Mouse (Mus musculus): ENCODE measurements at regions not wholly inside any gene's neighbourhood (a gene's known extent, or its start where the extent isn't known, plus 50 kb on each side); places are given as distances from the start of the nearest gene placed in this dataset.
"Not testable (repeated sequence)": the region's sequence is repeated elsewhere in the genome, so short reads cannot be mapped to it uniquely, and the experiment has no call there.

GRCm38 (mm10) chr14:83861736-83862135 lies 581.6 kb upstream of the Pcdh17 start:
- DNase-seq (ENCODE audit: low spot score) (no peak), ATAC-seq (no peak)
- no peak overlapping the region for H3K4me3 ChIP-seq (ENCODE audit: low read length)
- no peak overlapping the region for H3K4me2 ChIP-seq (ENCODE audit: low read depth, low read length)
- 76% methylated on average over 1 of the region's 1 CpGs for WGBS
- no peaks in the 10 kb centered on the region for H3K9me3 ChIP-seq (ENCODE audit: low read length)
- H3K9ac ChIP-seq (replicated peaks; ENCODE audit: low read length): no peak overlapping the region
- TF ChIP-seq CTCF (IDR thresholded peaks at IDR 0.05; ENCODE audit: low read depth): no peak
- no peak overlapping the region for H3K27ac ChIP-seq
- no peaks in the 10 kb centered on the region for H3K27me3 ChIP-seq (ENCODE audit: insufficient read depth, low read length)
- H3K36me3 ChIP-seq (ENCODE audit: insufficient read depth, low read length): no peaks in the 10 kb centered on the region
- H3K4me1 ChIP-seq (ENCODE audit: insufficient read depth, low read length): no peaks in the 10 kb centered on the region

GRCm38 (mm10) chr14:83862653-83863052 lies 580.7 kb upstream of the Pcdh17 start:
- DNase-seq (ENCODE audit: low spot score) (no peak), ATAC-seq (no peak)
- Histone ChIP-seq H3K27ac (no peak overlapping the region), H3K36me3 (ENCODE audit: insufficient read depth, low read length) (no peaks in the 10 kb centered on the region), H3K4me1 (ENCODE audit: insufficient read depth, low read length) (no peaks in the 10 kb centered on the region), H3K9me3 (ENCODE audit: low read length) (no peaks in the 10 kb centered on the region), H3K4me2 (ENCODE audit: low read depth, low read length) (no peak overlapping the region), H3K4me3 (ENCODE audit: low read length) (no peak overlapping the region), H3K9ac (replicated peaks; ENCODE audit: low read length) (no peak overlapping the region), H3K27me3 (ENCODE audit: insufficient read depth, low read length) (no peaks in the 10 kb centered on the region)
- WGBS: 83% methylated on average over 2 of the region's 2 CpGs
- TF ChIP-seq CTCF (IDR thresholded peaks at IDR 0.05; ENCODE audit: low read depth): no peak

- Histone ChIP-seq H3K4me2 (ENCODE audit: low read depth, low read length) (no peak overlapping the region), H3K27ac (no peak overlapping the region), H3K4me1 (ENCODE audit: insufficient read depth, low read length) (no peaks in the 10 kb centered on the region), H3K9ac (replicated peaks; ENCODE audit: low read length) (no peak overlapping the region), H3K4me3 (ENCODE audit: low read length) (no peak overlapping the region), H3K9me3 (ENCODE audit: low read length) (no peaks in the 10 kb centered on the region), H3K36me3 (ENCODE audit: insufficient read depth, low read length) (no peaks in the 10 kb centered on the region), H3K27me3 (ENCODE audit: insufficient read depth, low read length) (no peaks in the 10 kb centered on the region)
- no peak for TF ChIP-seq CTCF (IDR thresholded peaks at IDR 0.05; ENCODE audit: low read depth)
- WGBS: 50% methylated on average over 2 of the region's 2 CpGs
- peak; percentile 36 for DNase-seq (ENCODE audit: low spot score)
- ATAC-seq: no peak
These were observed 557.0 kb upstream of the Pcdh17 start for GRCm38 (mm10) chr14:83886393-83886792.

GRCm38 (mm10) chr14:83900711-83901110 lies 542.7 kb upstream of the Pcdh17 start:
- H3K27me3 ChIP-seq (ENCODE audit: insufficient read depth, low read length); H3K9me3 ChIP-seq (ENCODE audit: low read length); ATAC-seq; H3K27ac ChIP-seq; H3K4me2 ChIP-seq (ENCODE audit: low read depth, low read length); H3K36me3 ChIP-seq (ENCODE audit: insufficient read depth, low read length); H3K4me3 ChIP-seq (ENCODE audit: low read length); H3K4me1 ChIP-seq (ENCODE audit: insufficient read depth, low read length); H3K9ac ChIP-seq (replicated peaks; ENCODE audit: low read length); DNase-seq (ENCODE audit: low spot score): not testable (repeated sequence)
- 71% methylated on average over 1 of the region's 1 CpGs for WGBS

- Histone ChIP-seq H3K4me1 (ENCODE audit: insufficient read depth, low read length) (no peaks in the 10 kb centered on the region), H3K4me3 (ENCODE audit: low read length) (no peak overlapping the region), H3K9me3 (ENCODE audit: low read length) (no peaks in the 10 kb centered on the region), H3K27ac (no peak overlapping the region), H3K27me3 (ENCODE audit: insufficient read depth, low read length) (no peaks in the 10 kb centered on the region), H3K36me3 (ENCODE audit: insufficient read depth, low read length) (no peaks in the 10 kb centered on the region), H3K9ac (replicated peaks; ENCODE audit: low read length) (no peak overlapping the region), H3K4me2 (ENCODE audit: low read depth, low read length) (no peak overlapping the region)
- WGBS: 86% methylated on average over 3 of the region's 3 CpGs
- no peak for DNase-seq (ENCODE audit: low spot score)
- no peak for ATAC-seq
- TF ChIP-seq CTCF (IDR thresholded peaks at IDR 0.05; ENCODE audit: low read depth): no peak
These were observed 500.3 kb upstream of the Pcdh17 start for GRCm38 (mm10) chr14:83943101-83943500.

- DNase-seq (ENCODE audit: low spot score) (peak; percentile 8), ATAC-seq (no peak)
- WGBS: 62% methylated on average over 3 of the region's 3 CpGs
- Histone ChIP-seq H3K4me2 (ENCODE audit: low read depth, low read length) (no peak overlapping the region), H3K9ac (replicated peaks; ENCODE audit: low read length) (no peak overlapping the region), H3K4me3 (ENCODE audit: low read length) (no peak overlapping the region), H3K27me3 (ENCODE audit: insufficient read depth, low read length) (no peaks in the 10 kb centered on the region), H3K9me3 (ENCODE audit: low read length) (no peaks in the 10 kb centered on the region), H3K27ac (no peak overlapping the region), H3K36me3 (ENCODE audit: insufficient read depth, low read length) (no peaks in the 10 kb centered on the region), H3K4me1 (ENCODE audit: insufficient read depth, low read length) (no peaks in the 10 kb centered on the region)
- TF ChIP-seq CTCF (IDR thresholded peaks at IDR 0.05; ENCODE audit: low read depth): peak; percentile 46; the same call in 1 of the 2 replicates
These were observed 499.2 kb upstream of the Pcdh17 start for GRCm38 (mm10) chr14:83944176-83944575.

- Histone ChIP-seq H3K4me2 (ENCODE audit: low read depth, low read length) (no peak overlapping the region), H3K4me3 (ENCODE audit: low read length) (no peak overlapping the region), H3K36me3 (ENCODE audit: insufficient read depth, low read length) (no peaks in the 10 kb centered on the region), H3K9ac (replicated peaks; ENCODE audit: low read length) (no peak overlapping the region), H3K9me3 (ENCODE audit: low read length) (no peaks in the 10 kb centered on the region), H3K4me1 (ENCODE audit: insufficient read depth, low read length) (no peaks in the 10 kb centered on the region), H3K27ac (no peak overlapping the region), H3K27me3 (ENCODE audit: insufficient read depth, low read length) (no peaks in the 10 kb centered on the region)
- DNase-seq (ENCODE audit: low spot score): no peak
- no peak for TF ChIP-seq CTCF (IDR thresholded peaks at IDR 0.05; ENCODE audit: low read depth)
- 68% methylated on average over 2 of the region's 2 CpGs for WGBS
- ATAC-seq: no peak
These were observed 493.7 kb upstream of the Pcdh17 start for GRCm38 (mm10) chr14:83949696-83950095.
